ENCODE assay signal across 8 mouse cellular contexts in the genomic region with DNA sequence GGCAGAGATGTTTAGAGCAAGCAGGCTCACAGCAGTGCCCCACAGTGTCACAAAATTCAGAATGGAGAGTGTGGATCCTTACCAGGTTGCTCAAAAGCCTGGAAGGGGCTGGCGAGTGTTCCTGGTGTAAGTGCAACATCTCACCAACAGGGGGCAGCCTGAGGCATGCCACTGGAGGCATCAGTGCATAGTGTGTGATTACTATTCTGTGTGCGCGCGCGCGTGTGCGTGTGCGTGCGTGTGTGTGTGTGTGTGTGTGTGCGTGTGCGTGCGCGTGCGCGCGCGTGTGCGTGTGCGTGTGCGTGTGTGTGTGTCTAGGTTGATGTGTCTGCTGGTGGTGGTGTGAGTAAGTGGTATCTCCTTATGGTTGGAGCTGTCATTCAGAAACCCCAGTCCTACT. TPM values are rescaled to one million over a fixed set of nuclear protein-coding genes. Genes with fewer than 3 reads are reported as not detected.
DNase-seq lines count a peak whose midpoint lies in the region; ATAC-seq and TF ChIP-seq lines count a peak whose summit lies in the region.

No protein-coding gene starts in this region.

- no peak for DNase-seq in spleen, adult 2 months (ENCODE audit: low read depth in 1 of 2, low spot score in 2 of 2)
- DNase-seq in spleen, postnatal 36 days (ENCODE audit: low spot score in 2 of 2) = no peak
- DNase-seq in brain, embryonic 14.5 days (ENCODE audit: low read depth) = peak; percentile 72
- DNase-seq in liver, embryonic 14.5 days (ENCODE audit: low read depth in 3 of 3, low spot score in 3 of 3) = peak in 1 of 3 experiments; percentile 4
- DNase-seq in ovary, adult 18-20 months (ENCODE audit: low spot score) = no peak

- 55% methylated on average over 20 of the region's 20 CpGs for WGBS in spleen, adult 2 months
- 63% methylated on average over 20 of the region's 20 CpGs for WGBS in forebrain, embryonic 12.5 days
- WGBS in intestine, postnatal 0 days = 61% methylated on average over 20 of the region's 20 CpGs
- WGBS in liver, embryonic 14.5 days (ENCODE audit: insufficient replicate concordance) = 53% methylated on average over 20 of the region's 20 CpGs
- WGBS in olfactory bulb, adult 2 months = 50% methylated on average over 20 of the region's 20 CpGs

- no peak for TF ChIP-seq EP300 in liver, embryonic 14.5 days (IDR thresholded peaks at IDR 0.05; ENCODE audit: low read depth)

- H3K36me3 ChIP-seq in spleen, adult 2 months (ENCODE audit: control insufficient read depth, insufficient read depth, low read length) = no peaks in the 10 kb centered on the region
- no peaks in the 10 kb centered on the region for H3K36me3 ChIP-seq in forebrain, embryonic 12.5 days (replicated peaks)
- H3K36me3 ChIP-seq in intestine, postnatal 0 days (ENCODE audit: control insufficient read depth, insufficient read depth) = no peaks in the 10 kb centered on the region
- H3K36me3 ChIP-seq in liver, embryonic 14.5 days (replicated peaks; ENCODE audit: control insufficient read depth, insufficient read depth, low read depth) = no peaks in the 10 kb centered on the region

- no peak overlapping the region for H3K9ac ChIP-seq in forebrain, embryonic 12.5 days
- H3K9ac ChIP-seq in intestine, postnatal 0 days (ENCODE audit: low read depth, low read length) = no peak overlapping the region
- no peak overlapping the region for H3K9ac ChIP-seq in liver, embryonic 14.5 days (replicated peaks)

- H3K27me3 ChIP-seq in spleen, adult 2 months (ENCODE audit: control insufficient read depth, insufficient read depth, low read length) = no peaks in the 10 kb centered on the region
- H3K27me3 ChIP-seq in forebrain, embryonic 12.5 days = peaks cover 11% of the 10 kb centered on the region
- 0 out of 2 replicates have a peak, but pooled peaks cover 2% of the 10 kb centered on the region for H3K27me3 ChIP-seq in intestine, postnatal 0 days (replicated peaks; ENCODE audit: control insufficient read depth, insufficient read depth, low read length)
- no peaks in the 10 kb centered on the region for H3K27me3 ChIP-seq in liver, embryonic 14.5 days (ENCODE audit: control insufficient read depth, insufficient read depth, low read length)

- TF ChIP-seq POLR2A in spleen, adult 2 months (IDR thresholded peaks at IDR 0.05; ENCODE audit: low read depth, low read length) = no peak
- TF ChIP-seq POLR2A in brain, embryonic 14.5 days (IDR thresholded peaks at IDR 0.05; ENCODE audit: borderline replicate concordance, extremely low read depth, insufficient read depth, insufficient read length, poor library complexity, severe bottlenecking) = no peak
- no peak for TF ChIP-seq POLR2A in olfactory bulb, adult 2 months (IDR thresholded peaks at IDR 0.05; ENCODE audit: insufficient read depth, low read depth, low read length)

- peak; percentile 61; the same call in 1 of the 2 replicates for TF ChIP-seq CTCF in spleen, adult 2 months (IDR thresholded peaks at IDR 0.05; ENCODE audit: extremely low read depth, insufficient read depth, insufficient read length, insufficient replicate concordance)
- peak; percentile 82 for TF ChIP-seq CTCF in brain, embryonic 14.5 days (IDR thresholded peaks at IDR 0.05; ENCODE audit: borderline replicate concordance, extremely low read depth, insufficient read depth, insufficient read length)
- TF ChIP-seq CTCF in intestine, postnatal 0 days (IDR thresholded peaks at IDR 0.05; ENCODE audit: low read depth) = peak; percentile 89
- TF ChIP-seq CTCF in liver, embryonic 14.5 days (IDR thresholded peaks at IDR 0.05; ENCODE audit: low read depth) = peak; percentile 90
- TF ChIP-seq CTCF in olfactory bulb, adult 2 months (IDR thresholded peaks at IDR 0.05; ENCODE audit: insufficient read depth, low read depth, low read length) = peak; percentile 72

- H3K4me2 ChIP-seq in forebrain, embryonic 12.5 days = peak overlapping the region; percentile 37
- H3K4me2 ChIP-seq in intestine, postnatal 0 days (replicated peaks; ENCODE audit: low read depth) = no peak overlapping the region
- no peak overlapping the region for H3K4me2 ChIP-seq in liver, embryonic 14.5 days (ENCODE audit: low read depth)

- no peak overlapping the region for H3K4me3 ChIP-seq in spleen, adult 2 months (ENCODE audit: extremely low read depth, insufficient read depth, insufficient read length)
- H3K4me3 ChIP-seq in forebrain, embryonic 12.5 days (replicated peaks) = no peak overlapping the region
- no peak overlapping the region for H3K4me3 ChIP-seq in intestine, postnatal 0 days (ENCODE audit: low read depth, low read length)
- H3K4me3 ChIP-seq in liver, embryonic 14.5 days (ENCODE audit: insufficient read depth in 1 of 2, low read depth in 2 of 2, low read length in 2 of 2) = no peak overlapping the region
- H3K4me3 ChIP-seq in olfactory bulb, adult 2 months (ENCODE audit: insufficient read depth, low read depth, low read length) = no peak overlapping the region

- no peaks in the 10 kb centered on the region; the same call in 1 of the 2 replicates for H3K4me1 ChIP-seq in spleen, adult 2 months (ENCODE audit: control insufficient read depth, insufficient read depth, insufficient read length)
- peaks cover 3% of the 10 kb centered on the region; the same call in 1 of the 2 replicates for H3K4me1 ChIP-seq in forebrain, embryonic 12.5 days
- H3K4me1 ChIP-seq in intestine, postnatal 0 days (replicated peaks; ENCODE audit: control insufficient read depth, insufficient read depth, low read length) = no peaks in the 10 kb centered on the region
- no peaks in the 10 kb centered on the region for H3K4me1 ChIP-seq in liver, embryonic 14.5 days (replicated peaks; ENCODE audit: control insufficient read depth in 2 of 2, insufficient read depth in 2 of 2, low read length in 1 of 2)
- no peaks in the 10 kb centered on the region for H3K4me1 ChIP-seq in olfactory bulb, adult 2 months (ENCODE audit: control insufficient read depth, insufficient read depth, low read length)

- ATAC-seq in forebrain, embryonic 12.5 days (ENCODE audit: low FRiP score) = 0 out of 2 replicates have a peak, but pooled peaks have one; percentile 57
- peak; percentile 46; the same call in 1 of the 2 replicates for ATAC-seq in intestine, postnatal 0 days
- ATAC-seq in liver, embryonic 14.5 days (ENCODE audit: insufficient read depth) = no peak

- no peak overlapping the region for H3K27ac ChIP-seq in spleen, adult 2 months (ENCODE audit: insufficient read depth, low read length)
- H3K27ac ChIP-seq in forebrain, embryonic 12.5 days = no peak overlapping the region
- H3K27ac ChIP-seq in intestine, postnatal 0 days (ENCODE audit: low read depth, low read length) = no peak overlapping the region
- H3K27ac ChIP-seq in liver, embryonic 14.5 days = no peak overlapping the region
- H3K27ac ChIP-seq in olfactory bulb, adult 2 months (ENCODE audit: insufficient read depth, low read depth, low read length) = no peak overlapping the region

- no peaks in the 10 kb centered on the region for H3K9me3 ChIP-seq in forebrain, embryonic 12.5 days
- H3K9me3 ChIP-seq in intestine, postnatal 0 days (ENCODE audit: control insufficient read depth) = no peaks in the 10 kb centered on the region
- H3K9me3 ChIP-seq in liver, embryonic 14.5 days (ENCODE audit: control insufficient read depth, low read length) = no peaks in the 10 kb centered on the region

RNA-seq across cellular contexts. Expression of a gene that starts 18.8 kb away (rescaled TPM):
- polyA plus RNA-seq in spleen, adult 2 months (2012; rRNA removed) = 0.12 and 0.26 TPM in 2 replicates
- 0.04 TPM in 1 of 2 replicates, not detected in the other for polyA plus RNA-seq in brain, embryonic 14.5 days (2012; rRNA removed)
- polyA plus RNA-seq in forebrain, embryonic 12.5 days (2016; fragmentation: Nextera tagmentation; extraction: Ambion mirVana) = not detected in 2 replicates
- 20.9 and 23.9 TPM in 2 replicates for polyA plus RNA-seq in intestine, postnatal 0 days (2015; fragmentation: Nextera tagmentation; extraction: Ambion mirVana)
- 0.27 and 0.35 TPM in 2 replicates for polyA plus RNA-seq in liver, embryonic 14.5 days (2012; rRNA removed)
- 0.20 and 0.22 TPM in 2 replicates for polyA plus RNA-seq in liver, embryonic 14.5 days (2014; fragmentation: Nextera tagmentation; extraction: Ambion mirVana)
- not detected in 2 replicates for polyA plus RNA-seq in olfactory bulb, adult 2 months (2012; ENCODE audit: insufficient read depth, insufficient read length, low replicate concordance, missing spikeins)

Comparison
In these comparisons a context has a peak if more than half of its experiments do, and no peak if none do; other contexts are left out.
1. RNA of a gene that starts 18.8 kb away (polyA plus RNA-seq): 20.9 to 23.9 TPM in intestine, postnatal 0 days; 0.20 to 0.35 TPM in liver, embryonic 14.5 days, 0.12 to 0.26 TPM in spleen, adult 2 months, 0.04 TPM in brain, embryonic 14.5 days, not detected in forebrain, embryonic 12.5 days and not detected in olfactory bulb, adult 2 months; every median in the first group is over 10 times any median in the second.
2. Peak in every context shown above with its lines, with median percentiles within 50 percentile points of each other: CTCF ChIP-seq.